Mouse (Mus musculus) spleen, adult 2 months (tissue): ENCODE results near the gene Mtrf1l.

ENCODE experiments used
- CTCF ChIP-seq: fragments of 200-500 bp; IDR thresholded peaks from 2 replicates; pipeline ENCODE4 v1.5.1; 2011; ENCODE audit warnings: mild to moderate bottlenecking, inconsistent platforms; ENCODE audit not compliant: insufficient read depth, insufficient read length, insufficient replicate concordance; ENCODE audit errors: extremely low read depth
- POLR2A ChIP-seq: fragments of 200-500 bp; IDR thresholded peaks from 2 replicates; pipeline ENCODE4 v1.6.1; 2011; ENCODE audit warnings: low read depth, low read length, inconsistent platforms

- TF ChIP-seq POLR2A, result no peak
- no peak for TF ChIP-seq CTCF
Observed at GRCm38 (mm10) chr10:5862669-5863068, 39.0 kb upstream of the Mtrf1l start.
